Mouse (Mus musculus) neural tube, embryonic 10.5 days (tissue): Measurements from ENCODE around the gene Mb21d2.

Experiments
- DNase-seq: peaks from one replicate; pipeline ENCODE4 v3.0.0-alpha.2; 2017; ENCODE audit warnings: low spot score; ENCODE audit errors: extremely low spot score

Gene Mb21d2

DNA sequence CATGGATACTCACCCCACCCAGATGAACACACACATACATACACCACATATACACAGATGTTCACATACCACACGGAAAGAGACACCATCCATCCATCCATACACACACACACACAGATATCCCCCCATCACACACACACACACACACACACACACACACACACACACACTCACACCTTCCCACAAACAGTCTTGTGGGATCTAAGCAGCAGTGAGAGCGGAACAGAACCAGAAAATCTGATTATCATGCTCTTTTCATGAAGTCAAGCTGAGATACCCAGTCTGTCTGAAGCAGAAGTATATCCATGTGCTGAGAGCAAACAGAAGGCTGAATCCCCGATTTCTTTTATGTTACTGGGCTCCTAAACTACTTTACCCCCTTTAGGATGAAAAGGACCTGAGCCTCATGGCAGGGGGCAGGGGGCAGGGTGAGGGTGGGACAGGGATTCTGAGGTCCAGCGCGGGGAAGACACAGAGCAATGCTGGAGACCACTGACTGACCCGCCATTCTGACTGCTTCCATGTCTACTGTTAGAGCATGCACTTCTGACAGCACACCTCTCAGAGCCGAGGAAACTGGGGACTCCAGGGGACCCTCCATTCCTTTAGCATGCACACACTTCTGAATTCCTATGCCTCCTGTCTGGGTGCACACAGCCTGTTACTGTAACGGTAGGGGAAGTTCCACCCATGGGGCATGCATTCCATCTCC, 62.7 kb downstream of the Mb21d2 start:
- no peak for DNase-seq

DNA sequence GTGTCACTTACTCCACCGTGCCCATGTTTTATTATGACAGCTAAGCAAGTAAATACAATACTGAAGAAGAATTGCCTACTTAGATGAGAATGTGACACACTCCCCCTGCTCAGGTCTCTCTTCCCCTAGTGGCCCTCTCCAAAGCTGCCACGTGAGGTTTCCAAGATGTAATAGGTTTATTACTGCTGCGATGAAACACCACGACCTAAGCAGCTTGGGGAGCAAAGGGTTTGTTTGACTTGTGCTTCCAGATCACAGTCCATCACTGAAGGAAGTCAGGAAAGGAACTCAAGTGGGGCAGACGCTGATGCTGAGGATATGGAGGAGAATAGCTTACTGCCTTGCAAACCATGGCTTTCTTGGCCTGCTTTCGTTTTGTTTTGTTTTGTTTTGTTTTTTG, 65.9 kb downstream of the Mb21d2 start:
- no peak for DNase-seq

DNA sequence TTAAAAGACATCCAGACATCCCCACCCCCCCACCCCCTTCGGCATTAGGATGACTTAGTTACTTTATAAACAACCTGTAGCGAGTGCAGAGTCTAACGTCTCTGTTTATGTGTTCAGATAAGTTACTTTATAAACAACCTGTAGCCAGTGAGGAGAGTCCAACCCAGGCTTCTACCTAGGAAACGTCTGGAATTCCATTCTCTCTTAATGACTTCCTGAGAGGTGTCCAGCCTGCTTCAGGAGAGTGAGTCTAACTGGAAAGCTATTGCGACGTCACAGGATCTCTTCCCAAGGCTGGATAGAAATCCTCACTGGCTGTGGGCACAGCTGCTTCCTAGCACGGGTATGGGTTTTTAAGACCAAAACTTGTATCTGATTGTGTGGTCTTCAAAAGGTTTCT, 67.4 kb downstream of the Mb21d2 start:
- no peak for DNase-seq

DNA sequence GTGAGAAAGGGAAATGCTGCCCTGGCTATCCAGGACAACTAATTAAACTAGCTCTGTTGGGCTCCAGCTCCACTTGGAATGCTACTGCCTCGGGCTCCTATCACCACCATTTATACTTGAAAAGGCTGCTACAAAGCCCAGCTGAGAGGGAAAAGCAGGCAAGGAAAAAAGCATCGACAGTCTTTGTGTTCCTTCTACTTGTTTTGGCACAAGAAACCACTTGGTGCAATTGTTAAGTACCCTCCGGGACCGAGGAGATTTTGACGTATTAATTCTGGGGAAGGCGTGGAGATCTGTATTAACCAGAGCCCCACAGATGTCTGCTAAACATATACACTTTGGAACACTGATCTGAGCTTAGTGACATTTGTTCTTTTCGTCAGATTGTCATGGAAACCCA, 69.8 kb downstream of the Mb21d2 start:
- no peak for DNase-seq

DNA sequence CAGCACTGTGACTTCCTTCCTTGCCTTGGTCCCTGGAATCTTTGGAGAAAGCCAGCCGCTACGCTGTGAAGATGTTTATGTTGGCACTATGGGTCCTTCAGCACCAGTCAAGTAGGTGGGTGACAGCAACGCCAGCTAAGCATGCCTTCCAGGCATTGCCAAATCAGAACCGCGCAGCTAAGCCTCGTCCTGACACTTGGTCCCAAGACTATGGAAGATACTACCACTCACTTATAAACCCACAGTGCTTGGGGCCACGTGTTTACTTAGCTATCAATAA, 70.5 kb downstream of the Mb21d2 start:
- no peak for DNase-seq

DNA sequence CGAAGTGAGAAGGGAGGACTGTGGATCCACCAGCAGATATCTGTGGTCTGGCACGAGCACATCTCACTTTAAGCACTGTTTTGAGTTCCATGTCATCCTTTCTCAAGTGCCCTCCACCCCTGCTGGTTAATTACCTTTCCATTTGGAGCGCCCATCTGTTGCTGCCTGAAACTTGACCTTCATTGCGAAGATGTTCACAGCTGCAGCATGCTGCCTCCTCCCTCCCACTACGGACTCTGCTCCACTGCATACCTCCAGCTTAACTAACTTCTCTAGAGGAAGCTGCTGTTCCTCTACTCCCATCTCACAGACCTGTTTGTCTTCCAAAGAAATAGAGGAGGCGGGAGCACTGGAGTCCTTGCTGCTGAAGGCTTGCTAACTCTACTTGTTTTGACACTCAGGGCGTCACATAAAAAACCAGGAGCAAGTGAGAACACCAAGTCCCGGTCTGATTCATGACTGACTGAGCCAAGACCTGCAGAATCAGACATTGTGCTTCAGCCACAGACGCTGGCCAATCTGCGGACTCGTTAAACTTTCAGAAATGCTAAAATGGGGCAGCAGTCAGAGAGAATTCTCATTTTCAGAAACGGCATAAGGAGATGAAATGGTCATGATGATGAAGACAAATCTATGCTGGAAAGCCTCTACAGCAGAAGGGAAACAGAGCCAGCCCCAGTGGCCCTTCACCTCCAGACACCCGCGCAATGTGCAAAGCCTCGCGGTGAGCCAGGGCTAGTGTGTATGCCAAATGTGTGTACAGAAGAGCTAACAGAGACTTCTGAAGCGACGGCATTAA, 71.1 kb downstream of the Mb21d2 start:
- DNase-seq = peak; percentile 44

DNA sequence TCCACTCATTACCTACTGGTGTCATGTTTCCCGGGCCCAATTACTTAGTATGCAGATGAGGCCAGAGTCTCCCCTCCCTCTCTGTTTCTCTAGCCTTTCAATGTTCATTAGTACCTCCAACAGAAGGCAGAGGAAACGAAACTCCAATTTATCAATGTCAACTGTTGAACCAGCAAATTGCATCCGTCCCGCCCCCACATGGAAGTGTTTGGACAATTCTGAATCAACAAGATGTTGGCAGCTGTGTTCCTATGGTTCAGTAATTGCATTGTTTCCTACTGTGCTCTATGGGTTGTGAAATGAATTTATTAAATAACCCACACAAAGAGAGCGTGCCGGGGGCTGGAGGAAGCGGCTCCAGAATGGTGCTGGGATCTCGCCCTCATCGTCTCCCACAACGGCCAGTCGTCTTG, 78.1 kb downstream of the Mb21d2 start:
- peak; percentile 25 for DNase-seq

DNA sequence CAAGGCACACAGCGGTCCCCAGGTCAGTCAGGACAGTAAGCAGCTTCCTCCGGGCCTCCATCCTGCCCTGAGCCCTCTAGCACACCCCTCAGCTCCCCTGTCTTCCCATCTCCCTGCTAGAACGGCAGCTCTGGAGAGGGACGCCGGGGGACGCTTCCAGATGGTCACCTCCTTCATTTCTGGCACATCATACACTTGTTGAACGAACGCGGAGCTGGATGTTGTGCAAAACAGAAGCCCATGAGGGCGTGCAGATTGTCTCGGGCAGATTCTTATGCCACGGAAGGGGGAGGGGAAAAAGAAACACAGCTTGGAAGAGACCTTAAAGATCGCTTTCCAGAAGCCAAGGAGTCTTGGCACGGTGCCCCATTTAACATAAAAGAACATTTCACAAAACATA, 78.6 kb downstream of the Mb21d2 start:
- DNase-seq = no peak

DNA sequence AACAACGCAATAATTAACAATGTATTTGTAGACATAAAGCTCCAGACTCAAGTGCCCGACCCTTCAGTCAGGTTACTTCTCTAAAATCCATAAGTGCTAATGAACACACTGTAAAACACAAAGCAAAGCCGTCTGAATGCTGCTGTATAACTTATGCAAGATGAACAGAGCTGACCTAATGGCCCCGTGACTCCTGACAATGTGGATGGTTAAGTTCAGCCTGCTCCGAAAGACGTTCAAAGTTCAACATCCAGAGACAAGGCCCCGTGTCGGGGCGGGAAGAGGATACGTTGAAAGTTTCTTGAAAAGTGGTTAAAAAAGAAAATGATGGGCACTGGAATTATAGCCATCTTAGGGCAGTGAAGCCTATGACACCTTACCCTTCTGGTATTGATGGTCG, 83.3 kb downstream of the Mb21d2 start:
- DNase-seq = no peak

DNA sequence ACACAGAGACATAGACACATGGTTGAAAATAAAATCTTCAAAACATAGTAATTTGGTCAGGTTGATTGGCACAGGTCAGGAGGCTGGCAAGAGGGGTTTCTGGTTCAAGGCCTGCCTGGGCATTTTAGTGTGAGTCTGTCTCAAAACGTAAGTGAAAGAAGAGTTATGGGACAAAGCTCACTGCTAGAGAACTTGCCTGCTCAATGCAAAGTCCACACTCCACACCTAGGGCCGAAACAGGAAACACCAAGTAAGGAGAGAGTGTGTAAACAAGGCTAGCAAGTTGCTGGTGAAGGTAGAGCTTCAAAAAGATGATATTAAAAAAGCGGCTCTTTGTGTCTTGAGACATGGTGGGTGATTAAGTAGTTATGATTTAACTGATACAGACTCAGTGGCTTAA, 84.1 kb downstream of the Mb21d2 start:
- no peak for DNase-seq

DNA sequence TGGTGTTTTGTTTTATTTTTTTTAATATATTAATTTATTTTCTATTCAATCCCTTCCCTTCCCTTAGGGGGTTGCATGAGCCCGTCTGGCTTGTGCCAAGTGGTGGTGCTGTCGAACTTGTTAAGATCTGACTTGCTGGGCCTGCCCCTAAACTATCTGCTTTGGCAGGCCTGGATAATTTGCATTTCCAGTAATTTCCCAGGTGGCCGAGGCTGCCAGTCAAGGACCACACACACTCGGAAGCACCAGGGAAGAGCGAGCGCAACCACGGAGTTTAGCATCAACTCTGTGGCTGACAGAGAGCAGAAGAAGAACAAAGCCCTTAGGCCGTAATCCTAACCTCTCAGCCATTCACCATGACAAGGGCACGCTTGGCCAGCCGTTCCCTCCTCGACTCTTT, 88.4 kb downstream of the Mb21d2 start:
- DNase-seq = peak; percentile 54

DNA sequence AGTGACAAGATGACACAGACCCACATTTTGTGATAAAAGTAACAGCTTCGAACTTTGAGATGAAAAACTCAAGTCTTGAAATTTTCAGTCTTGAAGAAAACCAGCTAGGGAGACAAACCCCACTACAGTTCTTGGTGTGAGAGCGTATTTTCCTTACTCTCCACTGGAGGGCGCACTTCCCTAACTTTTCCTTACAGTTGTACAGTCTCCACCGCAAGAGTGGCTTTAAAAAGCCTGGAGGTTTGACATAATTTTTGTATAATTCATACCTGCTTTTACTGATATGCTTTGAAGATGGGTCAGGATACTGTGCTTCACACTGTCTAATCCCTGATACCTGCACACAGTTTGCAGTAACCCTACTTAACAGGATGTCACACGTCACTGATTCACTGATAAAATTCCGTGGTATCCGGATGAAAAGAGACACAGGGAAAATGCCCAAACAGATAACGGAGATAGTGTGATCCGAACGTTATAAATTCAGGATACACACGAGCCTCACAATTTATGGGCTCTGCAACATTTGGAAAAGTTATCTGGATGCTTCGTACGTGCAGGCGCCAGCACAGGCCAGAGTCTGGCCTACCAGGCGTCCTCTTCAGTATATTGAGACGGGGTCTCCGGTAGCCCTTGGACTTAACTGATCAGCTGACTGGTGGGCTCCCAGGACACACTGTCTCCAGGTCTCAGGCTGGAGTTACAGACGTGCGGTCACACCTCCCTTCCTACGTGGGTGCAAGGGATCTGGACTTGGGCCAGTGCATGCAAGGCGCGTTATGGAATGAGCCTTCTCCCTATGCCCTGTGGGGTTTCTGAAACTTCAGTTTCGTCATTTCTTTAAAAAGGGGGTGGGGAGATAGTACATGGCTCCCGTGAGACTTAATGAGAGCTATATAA, 89.1 kb downstream of the Mb21d2 start:
- peak; percentile 48 for DNase-seq

DNA sequence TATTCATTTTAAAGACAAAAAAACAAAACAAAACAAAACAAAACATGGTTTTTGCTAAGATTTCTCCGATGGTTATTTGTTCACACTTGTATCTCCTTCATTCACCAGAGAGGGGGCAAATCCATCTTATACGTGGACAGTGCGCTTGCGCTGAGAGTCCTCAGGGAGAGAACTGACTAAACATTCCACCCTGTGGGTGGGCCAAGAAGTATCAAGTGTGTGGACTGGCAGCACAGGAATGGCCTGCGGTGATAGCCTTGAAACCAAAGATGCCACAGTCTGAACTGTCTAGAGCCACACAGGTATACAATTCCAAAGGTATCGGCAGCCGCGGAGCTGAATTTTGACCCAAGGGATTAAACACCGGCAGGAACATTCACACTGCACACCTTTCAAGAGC, 89.9 kb downstream of the Mb21d2 start:
- DNase-seq = no peak

DNA sequence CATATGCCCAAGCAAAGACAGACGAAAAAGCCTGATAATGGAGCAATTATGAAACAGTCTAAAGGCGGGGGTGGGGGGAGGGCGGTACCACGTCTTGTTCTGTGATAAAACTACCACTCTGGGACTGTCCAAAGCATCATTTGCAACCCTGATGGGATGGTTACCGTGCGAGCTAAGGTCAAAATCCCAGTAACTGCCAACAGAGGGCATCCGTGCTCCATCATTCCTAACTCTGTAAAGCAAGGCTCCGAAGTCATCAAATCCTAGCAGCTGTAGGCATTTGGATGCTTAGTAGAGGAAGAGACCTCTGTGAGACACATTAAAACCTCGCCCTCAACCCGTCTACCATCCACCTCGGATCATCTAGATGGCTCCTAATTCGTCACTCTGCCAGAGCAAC, 91.5 kb downstream of the Mb21d2 start:
- peak; percentile 65 for DNase-seq

DNA sequence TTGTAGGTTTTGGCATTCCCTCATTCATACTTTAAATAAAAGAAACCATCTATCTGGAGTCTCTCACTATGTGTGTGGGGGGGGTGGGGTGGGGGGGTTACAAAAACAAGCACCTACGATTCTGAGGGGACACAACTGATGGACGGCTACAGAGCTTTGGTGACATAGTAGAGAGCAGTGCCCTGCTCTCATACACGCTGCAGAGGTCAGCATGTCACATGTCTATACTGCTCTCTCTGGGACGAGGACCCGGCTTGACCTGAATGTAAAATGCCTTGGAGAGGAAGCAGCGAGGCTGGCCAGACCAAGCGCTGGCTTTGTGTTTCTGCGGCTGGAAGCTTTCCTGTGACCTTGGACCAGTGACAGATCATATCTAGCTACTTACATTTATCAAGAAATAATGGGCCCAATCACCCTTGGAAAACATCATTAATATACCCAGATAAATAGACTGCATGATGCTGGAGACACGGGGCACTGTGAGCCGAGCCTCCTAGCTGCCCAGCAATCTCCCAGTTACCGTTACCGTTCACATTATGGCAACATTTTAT, 97.3 kb downstream of the Mb21d2 start:
- no peak for DNase-seq

DNA sequence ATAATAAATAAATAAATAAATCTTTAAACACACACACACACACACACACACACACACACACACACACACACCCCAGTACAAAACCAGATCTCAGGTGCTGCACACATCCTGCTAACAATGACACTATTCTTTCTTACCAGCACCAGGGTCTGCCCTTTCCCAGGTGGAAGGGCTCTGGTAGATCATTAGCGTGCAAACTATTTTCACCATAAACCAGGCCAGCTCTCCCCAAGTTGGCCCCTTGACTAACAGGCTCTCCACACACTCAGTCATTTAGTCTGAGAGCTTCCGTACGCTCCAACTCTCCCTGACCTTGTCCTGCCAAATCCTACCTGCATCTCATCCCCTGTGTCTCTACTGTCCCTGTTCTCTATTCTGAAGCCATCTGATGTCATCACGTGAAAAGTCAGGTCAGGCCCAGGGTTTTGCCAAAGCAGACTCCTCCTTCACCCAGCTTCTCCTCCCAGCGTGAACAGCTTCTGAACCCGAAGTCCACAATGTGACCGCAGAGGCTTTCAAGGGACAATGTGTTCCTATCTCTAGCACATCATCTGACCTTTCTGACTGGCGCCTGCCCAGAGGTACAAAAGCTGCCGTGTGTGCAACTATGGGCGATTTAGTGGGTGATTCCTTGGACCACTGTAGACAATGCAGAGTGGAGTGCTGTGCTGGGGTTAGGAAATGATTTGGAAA, 100.1 kb downstream of the Mb21d2 start:
- DNase-seq = no peak

DNA sequence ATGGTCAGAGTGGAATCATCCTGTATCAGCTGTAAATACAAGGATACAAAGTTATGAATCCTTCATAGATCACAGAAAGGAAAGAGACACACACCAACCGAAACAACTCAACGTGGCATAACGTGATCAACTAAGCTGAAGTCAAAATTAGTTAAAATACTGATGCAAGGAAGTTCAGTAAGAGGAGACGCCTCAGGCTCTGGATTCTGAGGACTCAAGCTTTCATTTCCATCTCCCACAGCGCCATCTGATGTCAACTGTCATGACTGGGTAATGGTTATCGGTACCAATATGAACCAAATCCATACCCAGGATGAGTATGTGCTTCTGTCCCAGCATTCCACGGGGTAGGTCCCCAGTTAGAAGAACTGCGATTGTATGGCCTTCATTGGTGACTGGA, 104.7 kb downstream of the Mb21d2 start:
- DNase-seq = no peak

DNA sequence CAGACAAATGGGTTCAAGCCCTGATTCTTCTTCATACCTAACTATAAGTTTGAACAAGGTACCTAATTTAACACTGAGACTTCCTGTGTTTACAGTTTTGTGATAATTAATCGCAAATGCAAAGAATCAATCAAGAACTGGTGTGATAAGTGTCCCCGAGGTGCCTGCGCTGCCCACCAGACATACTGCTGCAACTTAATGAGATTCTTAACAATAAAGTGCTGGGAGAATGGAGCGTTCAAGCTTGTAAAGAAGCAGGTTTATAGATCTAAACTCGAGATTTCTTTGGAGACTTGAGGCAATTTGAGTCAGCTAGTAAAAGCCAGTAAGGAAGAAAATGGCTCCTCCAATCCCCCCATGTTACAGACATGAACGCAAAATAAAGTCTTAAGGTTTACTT, 107.7 kb downstream of the Mb21d2 start:
- DNase-seq = no peak

DNA sequence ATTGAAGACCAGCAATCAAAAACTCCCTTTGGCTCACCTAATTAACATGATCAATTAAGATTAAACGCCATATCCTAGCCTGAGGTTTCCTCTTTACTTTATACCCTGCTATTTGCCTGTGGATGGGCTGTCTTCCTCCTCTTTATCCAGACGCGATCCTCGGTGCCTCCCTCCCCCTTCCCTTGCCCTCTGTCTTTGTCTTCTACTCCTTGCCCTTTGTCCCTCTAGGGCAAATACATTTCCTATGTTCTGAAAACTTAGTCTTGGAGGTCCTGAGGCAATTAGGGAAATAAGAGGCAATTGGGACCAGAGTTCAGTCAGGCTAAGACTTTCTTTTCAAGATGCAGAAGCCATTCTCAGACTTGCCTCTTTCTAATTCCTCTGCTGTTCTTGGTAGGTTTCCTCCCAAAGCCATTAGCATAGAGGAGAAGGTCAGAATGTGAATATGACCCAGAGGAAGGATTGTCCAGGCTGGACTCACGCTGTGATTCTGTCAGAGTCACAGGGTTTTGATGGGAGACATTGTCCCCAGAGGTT, 110.7 kb downstream of the Mb21d2 start:
- DNase-seq = no peak

DNA sequence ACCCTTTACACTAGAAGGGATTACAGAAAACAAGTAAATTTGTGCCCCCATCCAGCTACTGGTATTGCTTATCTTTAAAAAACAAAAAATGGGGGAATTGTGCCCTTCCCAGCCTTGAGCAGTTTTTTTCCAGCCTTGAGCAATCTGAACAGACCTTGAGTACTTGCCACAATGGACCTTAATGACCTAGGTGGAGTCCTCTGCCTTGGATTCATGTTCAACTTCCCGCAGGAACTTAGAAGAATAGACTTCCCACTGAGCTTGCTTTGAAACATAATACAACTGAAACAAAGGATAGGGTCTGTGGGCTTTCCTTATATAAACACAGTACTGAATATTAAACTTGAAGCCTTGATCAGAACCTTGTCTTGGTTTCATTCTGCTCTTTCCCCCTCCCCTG, 116.2 kb downstream of the Mb21d2 start:
- no peak for DNase-seq

DNA sequence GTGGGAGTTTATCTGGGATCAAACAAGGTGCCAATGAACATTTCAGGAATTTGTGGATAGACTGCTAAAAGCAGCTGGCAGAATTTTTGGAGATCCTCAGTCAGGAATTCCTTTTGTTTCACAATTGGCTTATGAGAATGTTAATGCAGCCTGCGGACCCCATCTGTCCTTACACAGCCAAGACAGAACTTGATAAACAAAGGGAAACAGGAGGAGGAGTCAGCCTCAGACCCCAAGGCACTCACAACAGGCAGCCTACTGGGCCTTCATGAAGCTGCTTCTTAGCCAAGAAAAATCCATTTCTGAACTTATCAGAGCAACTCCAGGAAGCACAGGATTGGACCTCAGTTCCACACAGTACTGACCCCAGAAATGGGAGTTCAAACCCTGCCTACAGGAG, 120.4 kb downstream of the Mb21d2 start:
- DNase-seq = no peak
